Mouse (Mus musculus) gastrocnemius, adult 2 months (tissue): ENCODE results near the gene Erfe. TPM values are rescaled to one million over a fixed set of nuclear protein-coding genes. Genes with fewer than 3 reads are reported as not detected.

Source experiments
- DNase-seq: peaks from one replicate; pipeline ENCODE4 v3.0.0; 2022
- H3K27ac ChIP-seq: fragments of 200-600 bp; 2 replicates; pipeline ENCODE4 v1.8.1; 2022; ENCODE audit warnings: mild to moderate bottlenecking
- H3K4me3 ChIP-seq: fragments of 200-600 bp; 2 replicates; pipeline ENCODE4 v1.8.1; 2022; ENCODE audit warnings: mild to moderate bottlenecking, moderate library complexity
- CTCF ChIP-seq: fragments of 200-600 bp; IDR thresholded peaks from 2 replicates; pipeline ENCODE4 v1.8.1; 2022; ENCODE audit warnings: antibody characterized with exemption, mild to moderate bottlenecking, moderate library complexity
- intact Hi-C: fragments of 180-260 bp; cut with DNase I; formaldehyde crosslinking; loops from one replicate; pipeline ENCODE4 v1.15.1; 2025
- long read RNA-seq, 2 experiments: library from polyadenylated mRNA; stranded (forward); transcript quantifications; one replicate each; pipeline ENCODE4 v2.0.0; 2021
- total RNA-seq, 2 experiments: library from RNA; stranded (reverse); gene quantifications; 2 replicates each; pipeline ENCODE4 v1.2.3; 2021

The Erfe gene
- 1 to 10 TPM in 1 of 2 experiments, under 1 TPM in 1; 0.67 to 1.4 TPM for total RNA-seq
- long read RNA-seq, experiment 1: 0 reads
- long read RNA-seq, experiment 2, partial matches to known transcripts: 0 of 2 reads
- long read RNA-seq, experiment 2, other reads (novel, unspliced or antisense): 2 of 2 reads

GRCm38 (mm10) chr1:91366215-91367108, at the start of gene Erfe:
Erfe (plus strand) TSS chr1:91366430.
- peak; percentile 88 for DNase-seq
- Histone ChIP-seq H3K4me3 (peak within 1 kb of the TSS; percentile 68), H3K27ac (peak within 1 kb of the TSS; percentile 75)
- peak; percentile 95 for TF ChIP-seq CTCF
- intact Hi-C loops: no loop called here

GRCm38 (mm10) chr1:91317656-91318055, 48.6 kb upstream of the Erfe start:
- intact Hi-C loops: no loop called here
- Histone ChIP-seq H3K27ac (no peak overlapping the region), H3K4me3 (no peak overlapping the region)
- TF ChIP-seq CTCF: no peak
- DNase-seq: no peak

- H3K27ac ChIP-seq: no peak within 1 kb of the TSS
- DNase-seq: no peak
- intact Hi-C loops: no loop called here
- no peak for TF ChIP-seq CTCF
- H3K4me3 ChIP-seq: no peak within 1 kb of the TSS
These were observed 44.3 kb upstream of the Erfe start, which contains the start of gene Espnl for GRCm38 (mm10) chr1:91321760-91322438. Espnl (plus strand) TSS chr1:91322075.

- no peak overlapping the region for H3K27ac ChIP-seq
- DNase-seq: no peak
- no peak overlapping the region for H3K4me3 ChIP-seq
- no peak for TF ChIP-seq CTCF
- intact Hi-C loops: no loop called here
These were observed 41.6 kb upstream of the Erfe start for GRCm38 (mm10) chr1:91324646-91325045.

GRCm38 (mm10) chr1:91325488-91326042, 40.7 kb upstream of the Erfe start:
- TF ChIP-seq CTCF: no peak
- DNase-seq: no peak
- H3K27ac ChIP-seq: no peak overlapping the region
- intact Hi-C loops: no loop called here
- H3K4me3 ChIP-seq: no peak overlapping the region

GRCm38 (mm10) chr1:91332102-91332501, 34.1 kb upstream of the Erfe start:
- no peak overlapping the region for H3K27ac ChIP-seq
- no peak for TF ChIP-seq CTCF
- intact Hi-C loops: no loop called here
- DNase-seq: no peak
- no peak overlapping the region for H3K4me3 ChIP-seq

GRCm38 (mm10) chr1:91333582-91333981, 32.6 kb upstream of the Erfe start:
- Histone ChIP-seq H3K27ac (no peak overlapping the region), H3K4me3 (no peak overlapping the region)
- no peak for DNase-seq
- no peak for TF ChIP-seq CTCF
- intact Hi-C loops: no loop called here

GRCm38 (mm10) chr1:91337355-91337754, 28.9 kb upstream of the Erfe start:
- Histone ChIP-seq H3K27ac (no peak overlapping the region), H3K4me3 (no peak overlapping the region)
- intact Hi-C loops: no loop called here
- no peak for TF ChIP-seq CTCF
- DNase-seq: no peak

- no peak overlapping the region for H3K4me3 ChIP-seq
- no peak overlapping the region for H3K27ac ChIP-seq
- no peak for DNase-seq
- intact Hi-C loops: no loop called here
- TF ChIP-seq CTCF: no peak
These were observed 22.2 kb upstream of the Erfe start for GRCm38 (mm10) chr1:91344001-91344400.

GRCm38 (mm10) chr1:91344921-91345685, 21.1 kb upstream of the Erfe start:
- intact Hi-C loops: loop anchor here (5.0 kb wide), 1 partner anchor 137 kb away; no protein-coding TSS in a partner anchor
- no peak; the same call in 1 of the 2 replicates for TF ChIP-seq CTCF
- peak; percentile 80 for DNase-seq
- Histone ChIP-seq H3K4me3 (peak overlapping the region; percentile 37), H3K27ac (no peak overlapping the region)

GRCm38 (mm10) chr1:91346892-91347291, 19.3 kb upstream of the Erfe start:
- Histone ChIP-seq H3K27ac (peak overlapping the region; percentile 91), H3K4me3 (no peak overlapping the region)
- TF ChIP-seq CTCF: peak; percentile 91
- intact Hi-C loops: loop anchor here (1.0 to 5.0 kb wide), 2 partner anchors 33 to 135 kb away; no protein-coding TSS in a partner anchor
- DNase-seq: peak; percentile 73

- intact Hi-C loops: no loop called here
- Histone ChIP-seq H3K4me3 (peak within 1 kb of the TSS; percentile 78), H3K27ac (peak within 1 kb of the TSS; percentile 91)
- peak; percentile 76 for DNase-seq
- no peak for TF ChIP-seq CTCF
These were observed 15.4 kb upstream of the Erfe start, which contains the start of gene Klhl30 for GRCm38 (mm10) chr1:91350841-91351240. Klhl30 (plus strand) TSS chr1:91351016.
